16 mouse cellular contexts compared by ENCODE assay signal in genomic region chr1:185851262-185851893, GRCm38 (mm10).
"Had no signal": no experiment of that assay in that cellular context is flagged by ENCODE, and none has a peak within 500 bp of the region (broad histone marks: within the 10 kb centered on the region; RNA-seq: fewer than 3 reads in every experiment).

No protein-coding gene starts in this region.

- DNase-seq: kidney, adult 8-10 months; liver; lung, postnatal 14 days; right cerebral cortex, postnatal 4 days; spleen, adult 18-20 months; thymus, adult 2 months; thymus, postnatal 25 days had no signal

- H3K4me1 ChIP-seq: megakaryocyte, embryonic 14.5 days had no signal

- H3K9ac ChIP-seq: liver, embryonic 14.5 days; lung, embryonic 14.5 days had no signal

- H3K4me3 ChIP-seq: left cerebral cortex, adult 2 months; megakaryocyte, embryonic 14.5 days had no signal

- ATAC-seq: inflammation-experienced regulatory T-cells, adult 6 months; intestine, postnatal 0 days; midbrain, embryonic 16.5 days had no signal

- H3K27me3 ChIP-seq: megakaryocyte, embryonic 14.5 days had no signal

- H3K27ac ChIP-seq: left cerebral cortex, adult 2 months; liver, embryonic 14.5 days; macrophage had no signal

- H3K4me2 ChIP-seq: lung, embryonic 14.5 days; midbrain, embryonic 11.5 days had no signal
